Mouse (Mus musculus) kidney, adult 2 months (tissue): ENCODE data around the gene Lmf1.

Experiments used
- CTCF ChIP-seq: fragments of 200-500 bp; conservative IDR thresholded peaks from 2 replicates; pipeline ENCODE4 v1.5.1; 2011; ENCODE audit warnings: low read depth, mild to moderate bottlenecking, control low read depth, low read length, moderate library complexity, mixed read lengths; ENCODE audit not compliant: insufficient read depth, insufficient read length
- POLR2A ChIP-seq: fragments of 200-500 bp; IDR thresholded peaks from one replicate; pipeline ENCODE4 v1.6.1; 2011; ENCODE audit warnings: low read depth, low read length, control low read depth

DNA sequence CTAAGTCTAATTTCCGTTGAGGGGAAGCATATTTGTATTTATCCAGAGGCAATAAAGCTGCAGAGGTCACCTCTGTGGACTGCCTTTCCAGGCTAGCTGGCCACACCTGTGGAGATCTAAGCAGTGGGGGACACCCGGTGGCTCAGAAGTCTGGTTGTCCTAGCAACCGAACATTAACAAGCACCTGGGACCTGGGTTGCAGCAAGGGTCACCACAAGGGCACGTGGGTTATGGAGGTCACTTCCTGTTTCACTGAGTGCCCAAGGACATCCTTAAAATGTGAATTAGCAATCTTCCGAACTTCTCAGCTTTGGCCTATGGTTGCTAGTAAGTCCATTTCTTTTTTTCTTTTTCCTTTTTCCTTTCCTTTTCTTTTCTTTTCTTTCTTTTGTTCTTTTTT, 25.3 kb downstream of the Lmf1 start:
- TF ChIP-seq CTCF (no peak), POLR2A (no peak)
